Mouse (Mus musculus) ES-Bruce4 (cell line): ENCODE measurements at regions not wholly inside any gene's neighbourhood (a gene's known extent, or its start where the extent isn't known, plus 50 kb on each side); places are given as distances from the start of the nearest gene placed in this dataset.

Source experiments
- H3K27ac ChIP-seq: 2 replicates; pipeline ENCODE4 v1.5.1; 2012; ENCODE audit warnings: low read length, inconsistent platforms; ENCODE audit not compliant: insufficient read depth
- H3K27me3 ChIP-seq: 2 replicates; pipeline ENCODE4 v1.6.1; 2012; ENCODE audit warnings: mild to moderate bottlenecking, low read length, inconsistent platforms; ENCODE audit not compliant: control insufficient read depth, poor library complexity, insufficient read depth, severe bottlenecking
- H3K36me3 ChIP-seq: 2 replicates; pipeline ENCODE4 v1.6.1; 2012; ENCODE audit warnings: inconsistent platforms, mild to moderate bottlenecking, low read length, moderate library complexity; ENCODE audit not compliant: control insufficient read depth, poor library complexity, insufficient read depth, severe bottlenecking
- H3K4me1 ChIP-seq: one replicate; pipeline ENCODE4 v1.8.1; 2011; ENCODE audit warnings: low read length; ENCODE audit not compliant: control insufficient read depth, insufficient read depth
- H3K4me3 ChIP-seq: 2 replicates; pipeline ENCODE4 v1.5.1; 2011; ENCODE audit warnings: low read depth, mild to moderate bottlenecking, low read length
- H3K9ac ChIP-seq: 2 replicates; pipeline ENCODE4 v1.6.1; 2012; ENCODE audit warnings: low read depth, mild to moderate bottlenecking, inconsistent platforms; ENCODE audit not compliant: poor library complexity, severe bottlenecking
- H3K9me3 ChIP-seq: replicated peaks from 2 replicates; pipeline ENCODE4 v1.6.1; 2012; ENCODE audit warnings: mild to moderate bottlenecking, low read length, inconsistent platforms; ENCODE audit not compliant: control insufficient read depth, poor library complexity, insufficient read depth, severe bottlenecking
- CTCF ChIP-seq: IDR thresholded peaks from one replicate; pipeline ENCODE4 v1.8.1; 2011; ENCODE audit warnings: low read depth, low read length
- EP300 ChIP-seq: IDR thresholded peaks from 2 replicates; pipeline ENCODE4 v1.6.1; 2011; ENCODE audit warnings: low read depth, low read length; ENCODE audit not compliant: insufficient read depth
- POLR2A ChIP-seq: IDR thresholded peaks from one replicate; pipeline ENCODE4 v1.8.1; 2011; ENCODE audit warnings: low read length; ENCODE audit not compliant: insufficient read depth

DNA sequence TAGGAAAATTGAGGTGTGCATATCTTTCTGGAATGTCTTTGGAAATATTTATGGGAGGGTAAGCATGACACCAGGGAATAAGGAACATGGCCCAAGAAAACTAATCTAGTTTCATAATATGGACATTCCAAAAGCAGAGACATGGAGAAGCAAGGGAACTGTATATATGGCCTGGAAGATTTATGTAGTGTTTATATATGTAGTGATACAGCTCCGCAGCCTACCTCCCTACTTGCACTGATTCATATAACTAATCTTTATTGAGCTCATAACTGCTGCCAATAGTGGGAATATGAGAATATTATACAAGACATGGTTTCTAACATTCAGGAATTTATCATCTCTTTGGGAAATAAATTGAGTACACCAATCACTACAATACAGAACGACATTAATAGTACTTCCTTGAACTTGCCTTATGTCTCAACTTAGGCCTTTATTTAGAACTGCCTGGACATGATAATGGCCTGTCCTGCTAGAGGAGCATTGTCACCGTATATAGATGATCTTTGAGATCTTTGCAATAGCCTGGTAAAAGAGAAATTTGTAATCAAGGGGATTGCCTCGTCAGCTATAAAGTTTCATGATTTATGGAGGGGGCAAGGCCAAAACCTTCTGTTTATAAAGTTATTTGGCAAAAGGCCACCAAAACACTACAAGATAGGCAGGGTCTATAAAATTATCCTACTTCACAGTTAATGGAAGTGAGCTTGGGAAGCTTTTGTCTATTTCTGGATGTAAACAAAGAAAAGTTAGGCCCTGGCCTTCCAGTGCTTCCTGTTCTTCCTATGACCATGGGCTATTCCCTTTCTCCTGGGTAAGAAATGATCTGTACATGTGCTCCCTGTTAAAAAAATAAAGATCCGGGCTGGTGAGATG lies 213.4 kb upstream of the Dcbld2 start:
- Histone ChIP-seq H3K4me1 (no peaks in the 10 kb centered on the region), H3K9me3 (peaks cover 12% of the 10 kb centered on the region), H3K27me3 (no peaks in the 10 kb centered on the region), H3K9ac (no peak overlapping the region), H3K36me3 (no peaks in the 10 kb centered on the region), H3K27ac (no peak overlapping the region), H3K4me3 (no peak overlapping the region)
- TF ChIP-seq CTCF (no peak), POLR2A (no peak), EP300 (no peak)

DNA sequence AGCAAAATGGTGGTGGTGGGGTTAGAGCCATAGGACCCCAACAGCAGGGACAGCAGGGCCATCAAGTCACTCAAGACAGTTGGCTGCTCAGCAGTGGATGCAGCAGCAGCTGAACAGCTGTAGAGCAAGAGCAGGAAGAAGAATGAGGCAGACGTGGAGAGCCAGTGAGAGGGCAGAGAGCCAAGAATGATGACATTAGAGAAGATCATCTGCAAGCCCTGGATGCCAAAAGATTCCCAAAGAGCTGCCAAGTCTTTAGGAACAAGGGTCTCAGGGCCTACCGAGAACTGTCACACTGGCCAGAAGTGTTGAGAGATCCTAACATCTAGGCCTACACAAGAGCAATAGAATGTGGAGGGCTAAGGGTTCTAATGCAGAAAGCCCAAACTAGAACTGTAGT lies 196.4 kb upstream of the Dcbld2 start:
- no peaks in the 10 kb centered on the region for H3K27me3 ChIP-seq
- H3K27ac ChIP-seq, result no peak overlapping the region
- no peak overlapping the region for H3K9ac ChIP-seq
- TF ChIP-seq EP300, result no peak
- TF ChIP-seq POLR2A, result no peak
- no peak for TF ChIP-seq CTCF
- H3K36me3 ChIP-seq, result no peaks in the 10 kb centered on the region
- H3K9me3 ChIP-seq, result peaks cover 8% of the 10 kb centered on the region; the same call in 1 of the 2 replicates
- H3K4me1 ChIP-seq, result no peaks in the 10 kb centered on the region
- no peak overlapping the region for H3K4me3 ChIP-seq

DNA sequence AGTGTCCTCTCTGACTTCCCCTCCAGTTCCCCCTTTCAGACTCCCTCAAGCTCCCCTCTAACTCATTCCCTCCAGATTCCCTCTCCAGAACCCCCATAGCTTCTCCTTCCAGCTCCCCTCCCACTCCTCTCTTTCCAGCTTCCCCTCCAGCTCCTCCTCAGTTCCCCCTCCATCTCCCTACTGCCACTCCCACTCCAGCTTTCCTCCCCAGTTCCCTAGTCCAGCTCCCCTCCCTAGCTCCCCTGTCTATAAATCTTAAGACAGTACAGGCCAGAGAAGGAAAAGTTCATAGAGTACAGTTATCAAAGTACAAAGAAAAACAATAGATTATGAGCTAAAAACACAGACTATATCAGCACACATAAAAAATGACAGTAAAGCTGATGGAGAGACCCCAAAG lies 173.6 kb upstream of the Dcbld2 start:
- Histone ChIP-seq H3K36me3 (no peaks in the 10 kb centered on the region), H3K27ac (no peak overlapping the region), H3K9ac (no peak overlapping the region), H3K9me3 (peaks cover 6% of the 10 kb centered on the region), H3K4me1 (no peaks in the 10 kb centered on the region), H3K4me3 (no peak overlapping the region), H3K27me3 (no peaks in the 10 kb centered on the region)
- TF ChIP-seq CTCF (no peak), POLR2A (no peak), EP300 (no peak)

GRCm38 (mm10) chr16:58236857-58237256 lies 171.4 kb upstream of the Dcbld2 start:
- TF ChIP-seq CTCF (no peak), POLR2A (no peak), EP300 (no peak)
- Histone ChIP-seq H3K4me1 (no peaks in the 10 kb centered on the region), H3K9me3 (peaks cover 6% of the 10 kb centered on the region), H3K4me3 (no peak overlapping the region), H3K9ac (no peak overlapping the region), H3K27me3 (no peaks in the 10 kb centered on the region), H3K36me3 (no peaks in the 10 kb centered on the region), H3K27ac (no peak overlapping the region)

DNA sequence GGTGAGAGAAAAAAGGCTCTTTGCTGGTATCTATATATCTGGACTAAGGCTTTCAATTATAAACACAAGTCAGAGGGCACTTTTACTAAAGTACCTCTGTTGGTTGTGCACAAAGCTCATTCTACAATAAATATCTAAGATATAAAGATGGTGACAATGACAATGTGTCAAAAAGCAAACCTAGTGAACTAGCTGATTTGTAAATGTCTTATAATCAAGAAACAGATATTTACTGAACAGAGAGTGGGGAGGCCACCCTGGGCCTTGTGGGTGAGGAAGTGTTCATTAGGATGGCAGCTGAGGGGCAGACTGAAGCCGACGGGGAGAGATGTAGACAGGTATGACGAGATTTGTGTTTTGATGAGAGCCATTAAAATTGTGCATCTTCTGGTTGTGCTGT lies 132.0 kb upstream of the Dcbld2 start:
- Histone ChIP-seq H3K27me3 (no peaks in the 10 kb centered on the region; the same call in 1 of the 2 replicates), H3K4me1 (no peaks in the 10 kb centered on the region), H3K9me3 (no peaks in the 10 kb centered on the region)

GRCm38 (mm10) chr16:58281474-58281873 lies 126.8 kb upstream of the Dcbld2 start:
- no peak for TF ChIP-seq POLR2A
- TF ChIP-seq EP300, result no peak
- TF ChIP-seq CTCF, result no peak
- H3K36me3 ChIP-seq, result no peaks in the 10 kb centered on the region
- no peak overlapping the region for H3K4me3 ChIP-seq
- no peak overlapping the region for H3K9ac ChIP-seq
- no peak overlapping the region for H3K27ac ChIP-seq
- no peaks in the 10 kb centered on the region for H3K4me1 ChIP-seq
- no peaks in the 10 kb centered on the region for H3K9me3 ChIP-seq
- H3K27me3 ChIP-seq, result no peaks in the 10 kb centered on the region

More for the DNA sequence above, 132.0 kb upstream of the Dcbld2 start:
- TF ChIP-seq EP300, result no peak
- TF ChIP-seq POLR2A, result no peak
- no peak for TF ChIP-seq CTCF
- Histone ChIP-seq H3K27ac (no peak overlapping the region), H3K9ac (no peak overlapping the region), H3K4me3 (no peak overlapping the region), H3K36me3 (no peaks in the 10 kb centered on the region)
